Mouse (Mus musculus) midbrain, postnatal 0 days (tissue): ENCODE measurements around the gene Olfr104-ps. TPM values are rescaled to one million over a fixed set of nuclear protein-coding genes. Genes with fewer than 3 reads are reported as not detected.

Source experiments
- ATAC-seq: fragments of 200-750 bp; cut with Nextera tagmentation; 2 replicates; pipeline ENCODE4 v1.8.0; 2017; ENCODE audit warnings: moderate number of reproducible peaks, mild to moderate bottlenecking, moderate TSS enrichment, moderate library complexity; ENCODE audit not compliant: low FRiP score
- DNase-seq: peaks from one replicate; pipeline ENCODE4 v3.0.0-alpha.2; 2015; ENCODE audit warnings: low spot score
- H3K27ac ChIP-seq: fragments of 300-500 bp; sonication (generic); 2 replicates; pipeline ENCODE4 v1.5.1; 2014; ENCODE audit warnings: low read depth, mild to moderate bottlenecking, low read length, mixed read lengths
- H3K27me3 ChIP-seq: fragments of 300-500 bp; sonication (generic); 2 replicates; pipeline ENCODE4 v1.6.1; 2014; ENCODE audit warnings: low read length, control low read depth, mixed read lengths; ENCODE audit not compliant: insufficient read depth
- H3K36me3 ChIP-seq: fragments of 300-500 bp; sonication (generic); 2 replicates; pipeline ENCODE4 v1.6.1; 2014; ENCODE audit warnings: low read length, control low read depth, mixed read lengths; ENCODE audit not compliant: insufficient read depth
- H3K4me1 ChIP-seq: fragments of 300-500 bp; sonication (generic); 2 replicates; pipeline ENCODE4 v1.6.1; 2014; ENCODE audit warnings: mild to moderate bottlenecking, control low read depth, antibody characterized with exemption, low read length, mixed read lengths; ENCODE audit not compliant: insufficient read depth
- H3K4me2 ChIP-seq: fragments of 300-500 bp; sonication (generic); 2 replicates; pipeline ENCODE4 v1.6.1; 2014; ENCODE audit warnings: low read depth, mild to moderate bottlenecking, low read length, mixed read lengths; ENCODE audit not compliant: poor library complexity, severe bottlenecking
- H3K4me3 ChIP-seq: fragments of 300-500 bp; sonication (generic); 2 replicates; pipeline ENCODE4 v1.5.1; 2014; ENCODE audit warnings: low read depth, mild to moderate bottlenecking, low read length, moderate library complexity
- H3K9ac ChIP-seq: fragments of 300-500 bp; sonication (generic); replicated peaks from 2 replicates; pipeline ENCODE4 v1.6.1; 2014; ENCODE audit warnings: mild to moderate bottlenecking, low read length, moderate library complexity, mixed read lengths; ENCODE audit not compliant: poor library complexity, severe bottlenecking
- H3K9me3 ChIP-seq: fragments of 300-500 bp; sonication (generic); 2 replicates; pipeline ENCODE4 v1.6.1; 2016; ENCODE audit warnings: low read length, control low read depth
- CTCF ChIP-seq: IDR thresholded peaks from 2 replicates; pipeline ENCODE4 v1.5.1; 2016; ENCODE audit warnings: antibody characterized with exemption, mild to moderate bottlenecking
- WGBS: fragments of 180-500 bp; shearing (Covaris S2); extraction: QIAGEN DNeasy Blood & Tissue Kit; methylation state at CpG from one replicate; pipeline ENCODE4 v1.1.7; 2014; 5-methylcytosine and 5-hydroxymethylcytosine counted together
- polyA plus RNA-seq: library from polyadenylated mRNA; unstranded; fragments of >200 nt; fragmentation: Nextera tagmentation; extraction: Ambion mirVana; gene quantifications from 2 replicates; pipeline ENCODE4 v1.2.1, GENCODE M21; 2015
- total RNA-seq: library from RNA; depleted of rRNA; stranded (reverse); fragments of >200 nt; gene quantifications from 2 replicates; pipeline ENCODE4 v1.2.3, GENCODE M21; 2014; rRNA removed

The Olfr104-ps gene
- total RNA-seq (0.33 TPM in 1 of 2 replicates, not detected in the other), polyA plus RNA-seq (not detected in 2 replicates)

- ATAC-seq = no peak
- DNase-seq = no peak
- Histone ChIP-seq H3K36me3 (no peaks in the 10 kb centered on the region), H3K4me3 (no peak within 1 kb of the TSS), H3K27ac (no peak within 1 kb of the TSS), H3K4me2 (no peak within 1 kb of the TSS), H3K9ac (no peak within 1 kb of the TSS), H3K4me1 (no peaks in the 10 kb centered on the region), H3K9me3 (no peaks in the 10 kb centered on the region), H3K27me3 (no peaks in the 10 kb centered on the region)
- TF ChIP-seq CTCF = no peak
Measured at GRCm38 (mm10) chr17:37359282-37359681, at the start of gene Olfr104-ps. Gene Olfr104-ps (plus strand): TSS chr17:37359582.

- 50% methylated on average over 2 of the region's 2 CpGs for WGBS
- TF ChIP-seq CTCF = no peak
- ATAC-seq (no peak), DNase-seq (no peak)
- Histone ChIP-seq H3K4me2 (no peak overlapping the region), H3K4me3 (no peak overlapping the region), H3K9me3 (no peaks in the 10 kb centered on the region), H3K36me3 (no peaks in the 10 kb centered on the region), H3K27me3 (no peaks in the 10 kb centered on the region), H3K9ac (no peak overlapping the region), H3K4me1 (no peaks in the 10 kb centered on the region), H3K27ac (no peak overlapping the region)
Measured at GRCm38 (mm10) chr17:37310146-37310699, 49.2 kb upstream of the Olfr104-ps start.

GRCm38 (mm10) chr17:37316954-37317353 lies 42.4 kb upstream of the Olfr104-ps start, which contains the start of gene Olfr102:
Gene Olfr102 (minus strand): TSS chr17:37317054.
- Histone ChIP-seq H3K4me2 (no peak within 1 kb of the TSS), H3K27ac (no peak within 1 kb of the TSS), H3K4me3 (no peak within 1 kb of the TSS), H3K27me3 (no peaks in the 10 kb centered on the region), H3K4me1 (no peaks in the 10 kb centered on the region), H3K9ac (no peak within 1 kb of the TSS), H3K36me3 (no peaks in the 10 kb centered on the region), H3K9me3 (no peaks in the 10 kb centered on the region)
- no peak for TF ChIP-seq CTCF
- DNase-seq (no peak), ATAC-seq (no peak)

- Histone ChIP-seq H3K4me1 (no peaks in the 10 kb centered on the region), H3K9ac (no peak within 1 kb of the TSS), H3K9me3 (no peaks in the 10 kb centered on the region), H3K27ac (no peak within 1 kb of the TSS), H3K4me3 (no peak within 1 kb of the TSS), H3K36me3 (no peaks in the 10 kb centered on the region), H3K27me3 (no peaks in the 10 kb centered on the region), H3K4me2 (no peak within 1 kb of the TSS)
- 85% methylated on average over 2 of the region's 2 CpGs for WGBS
- TF ChIP-seq CTCF = no peak
- DNase-seq (no peak), ATAC-seq (no peak)
Measured at GRCm38 (mm10) chr17:37339598-37339997, 19.8 kb upstream of the Olfr104-ps start, which contains the start of gene Olfr103. Gene Olfr103 (minus strand): TSS chr17:37339698.

GRCm38 (mm10) chr17:37378733-37379132 lies 19.4 kb downstream of the Olfr104-ps start, which contains the start of gene Olfr105-ps:
Gene Olfr105-ps (plus strand): TSS chr17:37379033.
- H3K9me3 ChIP-seq = no peaks in the 10 kb centered on the region
- ATAC-seq (no peak), DNase-seq (no peak)
- H3K4me2 ChIP-seq = no peak within 1 kb of the TSS
- H3K27ac ChIP-seq = no peak within 1 kb of the TSS
- no peak within 1 kb of the TSS for H3K9ac ChIP-seq
- H3K4me3 ChIP-seq = no peak within 1 kb of the TSS
- no peaks in the 10 kb centered on the region for H3K36me3 ChIP-seq
- TF ChIP-seq CTCF = no peak
- H3K27me3 ChIP-seq = no peaks in the 10 kb centered on the region
- no peaks in the 10 kb centered on the region for H3K4me1 ChIP-seq

GRCm38 (mm10) chr17:37390093-37390492 lies 30.7 kb downstream of the Olfr104-ps start, which contains the start of gene Olfr106-ps:
Gene Olfr106-ps (plus strand): TSS chr17:37390393.
- 64% methylated on average over 1 of the region's 1 CpGs for WGBS

More at GRCm38 (mm10) chr17:37390093-37390492, 30.7 kb downstream of the Olfr104-ps start, which contains the start of gene Olfr106-ps:
- no peak within 1 kb of the TSS for H3K4me3 ChIP-seq
- no peak within 1 kb of the TSS for H3K27ac ChIP-seq
- TF ChIP-seq CTCF = no peak
- no peak within 1 kb of the TSS for H3K4me2 ChIP-seq
- ATAC-seq (no peak), DNase-seq (no peak)
- no peaks in the 10 kb centered on the region for H3K27me3 ChIP-seq
- no peaks in the 10 kb centered on the region for H3K4me1 ChIP-seq
- H3K9ac ChIP-seq = no peak within 1 kb of the TSS
- H3K36me3 ChIP-seq = no peaks in the 10 kb centered on the region
- H3K9me3 ChIP-seq = no peaks in the 10 kb centered on the region
